Mouse (Mus musculus): Measurements from ENCODE around the gene Lzic.

GRCm38 (mm10) chr4:149440576-149440975, 44.5 kb upstream of the Lzic start:
- no peak for TF ChIP-seq ZC3H11A (IDR thresholded peaks at IDR 0.05; ENCODE audit: borderline replicate concordance, low read depth, low read length)
- no peak for TF ChIP-seq ZNF384 (IDR thresholded peaks at IDR 0.05; ENCODE audit: low read depth, low read length)
- TF ChIP-seq CHD2 (IDR thresholded peaks at IDR 0.05; ENCODE audit: low read depth, low read length) = no peak
- TF ChIP-seq MAFK (IDR thresholded peaks at IDR 0.05; ENCODE audit: insufficient read depth, low read depth, low read length) = no peak
- TF ChIP-seq HCFC1 (IDR thresholded peaks at IDR 0.05; ENCODE audit: borderline replicate concordance, insufficient read depth, low read length) = no peak

Measured in ES-E14 (cell line).